Mouse (Mus musculus): ENCODE results near the gene Sirt7.

- TF ChIP-seq GATA1 (IDR thresholded peaks at IDR 0.05; ENCODE audit: borderline replicate concordance, low read length) = no peak
- no peak for TF ChIP-seq FLI1 (IDR thresholded peaks at IDR 0.05; ENCODE audit: low read length)
Observed at GRCm38 (mm10) chr11:120571122-120571521, 53.9 kb downstream of the Sirt7 start.

Measured in megakaryocyte, embryonic 14.5 days (primary cell).